Mouse (Mus musculus): ENCODE results near the gene Wdr48. TPM values are rescaled to one million over a fixed set of nuclear protein-coding genes. Genes with fewer than 3 reads are reported as not detected.
A peak's percentile ranks its signal among the peaks of the same experiment; 100 is the strongest.

Wdr48 gene
- polyA plus RNA-seq, 1 experiment from 2014 or later: 64.3 TPM

DNA sequence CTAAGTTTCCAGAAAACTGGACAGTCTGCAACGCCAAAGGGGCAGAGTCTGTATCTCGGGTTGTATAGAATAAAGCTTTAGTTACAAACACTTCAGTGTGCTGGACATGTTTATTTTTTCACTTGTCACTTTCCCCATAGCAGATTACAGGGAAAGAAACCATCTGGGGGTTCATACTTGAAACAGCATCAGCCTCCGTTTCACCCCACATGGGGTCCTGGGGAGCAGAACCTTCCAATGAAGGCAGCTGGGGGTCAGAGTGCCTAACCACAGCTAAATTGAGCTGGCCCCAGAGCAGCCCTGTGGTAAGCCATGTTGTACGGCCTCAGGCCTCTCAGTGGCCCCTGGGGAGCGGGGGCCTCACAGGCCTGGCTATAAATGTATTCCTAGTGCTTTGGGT lies 31.8 kb downstream of the Wdr48 start:
- H3K27ac ChIP-seq (replicated peaks): no peak overlapping the region

DNA sequence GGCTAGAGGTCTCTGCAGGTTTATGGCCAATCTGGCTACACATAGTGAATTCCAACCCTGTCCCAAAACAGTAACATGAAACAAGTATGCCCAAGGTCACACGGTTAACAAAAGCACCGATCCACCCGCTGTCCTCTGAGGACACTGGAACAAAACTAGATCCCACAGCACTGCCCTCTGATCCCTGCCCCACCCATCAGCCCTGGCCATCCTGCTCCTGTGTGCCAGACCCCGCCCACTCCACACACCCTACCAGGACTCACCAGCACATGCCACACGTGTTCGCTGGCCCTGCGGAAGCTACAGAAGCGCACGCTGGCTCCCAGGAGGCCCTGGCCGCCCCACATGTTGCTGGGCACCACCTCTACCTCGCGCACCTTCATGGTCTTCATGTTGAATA lies 37.7 kb downstream of the Wdr48 start:
- no peaks in the 10 kb centered on the region for H3K27me3 ChIP-seq
- no peak overlapping the region for H3K27ac ChIP-seq (replicated peaks)
- H3K4me2 ChIP-seq: no peak overlapping the region
- ATAC-seq (ENCODE audit: low FRiP score, low read depth): no peak
- no peak overlapping the region for H3K9ac ChIP-seq
- no peaks in the 10 kb centered on the region for H3K9me3 ChIP-seq
- 88% methylated on average over 12 of the region's 12 CpGs for WGBS
- peaks cover 24% of the 10 kb centered on the region for H3K36me3 ChIP-seq
- H3K4me1 ChIP-seq (replicated peaks): peaks cover 15% of the 10 kb centered on the region
- H3K4me3 ChIP-seq: no peak overlapping the region

More for the DNA sequence above, 31.8 kb downstream of the Wdr48 start:
- Histone ChIP-seq H3K4me2 (no peak overlapping the region), H3K9me3 (no peaks in the 10 kb centered on the region), H3K9ac (no peak overlapping the region), H3K4me3 (no peak overlapping the region), H3K4me1 (replicated peaks) (no peaks in the 10 kb centered on the region), H3K27me3 (no peaks in the 10 kb centered on the region), H3K36me3 (peaks cover 73% of the 10 kb centered on the region)
- WGBS: 85% methylated on average over 5 of the region's 5 CpGs
- ATAC-seq (ENCODE audit: low FRiP score, low read depth): no peak

DNA sequence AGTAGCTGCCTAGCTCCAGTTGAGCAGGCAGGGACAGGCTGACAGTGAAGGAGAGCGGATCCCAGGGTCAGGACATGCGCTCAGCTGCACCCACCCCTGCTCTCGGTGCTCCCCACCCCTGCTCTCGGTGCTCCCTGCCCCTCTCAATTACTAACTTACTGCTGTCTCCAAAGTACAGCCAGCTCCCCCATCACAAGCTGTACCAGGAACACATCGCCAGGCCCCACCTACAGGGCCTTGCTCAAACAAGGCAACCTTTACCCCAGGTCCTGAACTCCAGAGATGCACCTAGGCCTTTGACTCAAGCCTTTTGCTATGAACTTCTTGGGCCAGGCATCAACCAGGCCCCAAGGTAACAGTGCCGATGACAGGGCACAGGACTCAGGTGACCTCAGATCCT lies 39.0 kb downstream of the Wdr48 start:
- Histone ChIP-seq H3K4me2 (no peak overlapping the region), H3K9me3 (no peaks in the 10 kb centered on the region), H3K27me3 (no peaks in the 10 kb centered on the region), H3K9ac (no peak overlapping the region), H3K4me3 (no peak overlapping the region), H3K27ac (replicated peaks) (no peak overlapping the region), H3K36me3 (peaks cover 11% of the 10 kb centered on the region), H3K4me1 (replicated peaks) (peaks cover 21% of the 10 kb centered on the region)
- ATAC-seq (ENCODE audit: low FRiP score, low read depth): no peak
- 95% methylated on average over 6 of the region's 6 CpGs for WGBS

DNA sequence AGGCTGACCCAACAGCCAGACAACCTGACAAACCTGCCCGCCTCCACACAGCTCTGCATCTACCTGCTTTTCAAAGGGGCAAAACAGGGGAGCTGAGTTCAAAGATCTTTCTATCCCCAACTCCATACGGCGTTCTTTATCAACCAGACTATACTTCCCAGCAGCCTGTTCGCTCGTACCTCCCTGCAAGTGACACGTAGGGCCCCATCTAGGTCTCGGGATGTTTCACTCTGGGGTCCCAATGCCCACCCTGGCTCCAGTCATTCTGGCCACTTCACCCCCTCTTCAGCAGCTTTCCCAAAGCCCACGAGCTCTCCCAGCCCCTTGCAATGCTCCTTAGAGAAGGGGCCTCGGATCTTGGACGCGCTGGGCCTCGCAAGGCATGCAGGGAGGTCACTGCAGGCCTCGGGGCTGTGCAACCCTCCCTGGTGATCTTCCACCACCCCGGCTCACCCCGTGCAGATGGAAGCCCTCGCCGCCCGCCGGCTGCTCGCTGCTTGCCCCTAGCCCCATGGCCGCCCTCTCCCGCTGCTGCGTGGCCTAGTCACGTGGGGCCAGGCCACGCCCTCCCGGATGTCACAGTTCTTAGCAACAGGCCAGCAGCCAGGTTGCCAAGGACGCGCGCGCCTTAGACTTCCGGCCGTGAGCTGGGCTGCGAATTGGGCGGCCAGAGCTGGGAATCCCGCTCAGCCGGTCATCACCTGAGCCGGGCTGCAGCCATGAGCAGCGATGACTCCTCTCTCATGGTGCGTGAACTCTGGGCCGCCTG lies 42.5 kb downstream of the Wdr48 start, which contains the start of the genes Gorasp1 and Ttc21a:
TSS of gene Gorasp1 (minus strand) at position 561 of the 769 bp plus-strand sequence.
TSS of gene Ttc21a (plus strand) at position 602 of the 769 bp plus-strand sequence.
- H3K4me3 ChIP-seq: peak within 1 kb of the TSS; percentile 65
- WGBS: 3% methylated on average over 40 of the region's 40 CpGs
- no peaks in the 10 kb centered on the region; the same call in 1 of the 2 replicates for H3K36me3 ChIP-seq
- ATAC-seq (ENCODE audit: low FRiP score, low read depth): peak; percentile 95
- H3K9me3 ChIP-seq: no peaks in the 10 kb centered on the region
- peak within 1 kb of the TSS; percentile 89 for H3K4me2 ChIP-seq
- peak within 1 kb of the TSS; percentile 76 for H3K27ac ChIP-seq (replicated peaks)
- no peaks in the 10 kb centered on the region for H3K27me3 ChIP-seq
- peak within 1 kb of the TSS; percentile 73 for H3K9ac ChIP-seq
- peaks cover 21% of the 10 kb centered on the region for H3K4me1 ChIP-seq (replicated peaks)

DNA sequence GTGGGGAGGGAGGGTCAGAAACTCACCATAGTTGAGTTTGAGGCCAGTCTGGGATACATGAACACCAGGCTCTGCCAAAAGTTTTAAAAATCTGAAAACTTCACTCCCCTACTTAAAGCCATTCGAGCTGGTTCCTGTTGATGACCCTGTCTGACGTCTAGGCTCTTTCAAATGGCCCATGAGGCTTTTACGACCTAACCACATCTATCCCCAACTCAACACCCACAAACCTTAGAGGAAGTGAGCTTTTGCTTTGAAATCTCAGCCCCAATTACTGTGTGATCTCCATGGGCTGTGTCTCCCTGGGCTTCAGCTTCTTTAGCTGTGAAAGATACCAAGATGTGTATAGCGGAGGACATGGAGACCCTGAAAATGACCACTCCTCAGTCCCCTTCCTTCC lies 43.8 kb downstream of the Wdr48 start:
- H3K9me3 ChIP-seq: no peaks in the 10 kb centered on the region
- no peak overlapping the region for H3K9ac ChIP-seq
- WGBS: 84% methylated on average over 4 of the region's 4 CpGs
- H3K36me3 ChIP-seq: no peaks in the 10 kb centered on the region; the same call in 1 of the 2 replicates
- peaks cover 21% of the 10 kb centered on the region for H3K4me1 ChIP-seq (replicated peaks)
- H3K27ac ChIP-seq (replicated peaks): no peak overlapping the region
- H3K4me3 ChIP-seq: no peak overlapping the region
- H3K27me3 ChIP-seq: no peaks in the 10 kb centered on the region
- no peak for ATAC-seq (ENCODE audit: low FRiP score, low read depth)
- no peak overlapping the region for H3K4me2 ChIP-seq

DNA sequence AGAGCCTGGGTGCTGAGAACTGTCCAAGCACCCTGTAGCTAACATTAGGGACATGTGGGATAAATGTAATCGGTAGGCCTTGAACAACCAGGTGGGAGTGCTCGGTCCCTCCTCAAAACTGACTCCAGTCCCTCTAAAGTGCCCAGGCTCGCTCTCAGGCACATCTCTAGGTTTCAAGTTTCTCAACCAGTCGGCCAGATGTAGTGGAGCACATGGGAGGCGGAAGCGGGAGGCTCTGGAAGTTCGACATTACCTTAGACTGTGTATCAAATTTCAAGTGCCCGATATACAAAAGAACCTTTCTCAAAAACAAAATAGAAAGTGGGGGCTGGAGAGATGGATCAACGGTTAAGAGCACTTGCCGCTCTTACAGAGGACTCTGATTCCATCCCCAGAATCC lies 45.0 kb downstream of the Wdr48 start:
- WGBS: 87% methylated on average over 10 of the region's 10 CpGs
- H3K4me3 ChIP-seq: no peak overlapping the region
- H3K27ac ChIP-seq (replicated peaks): no peak overlapping the region
- no peaks in the 10 kb centered on the region for H3K27me3 ChIP-seq
- ATAC-seq (ENCODE audit: low FRiP score, low read depth): no peak
- H3K4me1 ChIP-seq (replicated peaks): peaks cover 21% of the 10 kb centered on the region
- H3K9me3 ChIP-seq: no peaks in the 10 kb centered on the region
- H3K9ac ChIP-seq: no peak overlapping the region
- H3K4me2 ChIP-seq: no peak overlapping the region
- H3K36me3 ChIP-seq: no peaks in the 10 kb centered on the region; the same call in 1 of the 2 replicates

DNA sequence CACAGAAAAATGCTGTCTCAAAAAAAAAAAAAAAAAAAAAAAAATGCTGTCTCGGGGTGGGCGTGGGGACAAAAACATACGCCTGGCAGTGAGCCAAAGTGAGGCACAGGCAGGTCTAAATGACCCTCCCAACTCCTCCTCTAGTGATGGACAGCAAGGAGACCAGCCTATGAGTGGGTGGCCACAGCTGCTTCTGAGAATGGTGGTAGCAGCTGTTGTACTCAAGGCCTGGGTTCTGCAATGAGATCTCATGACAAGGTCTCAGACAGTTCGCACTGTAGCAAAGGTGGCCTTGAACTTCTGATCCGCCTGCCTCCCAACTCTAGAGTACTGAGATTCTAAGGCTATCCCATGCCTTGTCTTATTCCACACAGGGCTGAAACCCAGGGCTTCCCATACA lies 46.7 kb downstream of the Wdr48 start:
- H3K4me1 ChIP-seq (replicated peaks): peaks cover 13% of the 10 kb centered on the region
- no peak overlapping the region for H3K4me2 ChIP-seq
- H3K9me3 ChIP-seq: no peaks in the 10 kb centered on the region
- no peak overlapping the region for H3K4me3 ChIP-seq
- H3K27ac ChIP-seq (replicated peaks): no peak overlapping the region
- H3K9ac ChIP-seq: no peak overlapping the region
- no peaks in the 10 kb centered on the region for H3K36me3 ChIP-seq
- 73% methylated on average over 5 of the region's 5 CpGs for WGBS
- ATAC-seq (ENCODE audit: low FRiP score, low read depth): no peak
- H3K27me3 ChIP-seq: no peaks in the 10 kb centered on the region

DNA sequence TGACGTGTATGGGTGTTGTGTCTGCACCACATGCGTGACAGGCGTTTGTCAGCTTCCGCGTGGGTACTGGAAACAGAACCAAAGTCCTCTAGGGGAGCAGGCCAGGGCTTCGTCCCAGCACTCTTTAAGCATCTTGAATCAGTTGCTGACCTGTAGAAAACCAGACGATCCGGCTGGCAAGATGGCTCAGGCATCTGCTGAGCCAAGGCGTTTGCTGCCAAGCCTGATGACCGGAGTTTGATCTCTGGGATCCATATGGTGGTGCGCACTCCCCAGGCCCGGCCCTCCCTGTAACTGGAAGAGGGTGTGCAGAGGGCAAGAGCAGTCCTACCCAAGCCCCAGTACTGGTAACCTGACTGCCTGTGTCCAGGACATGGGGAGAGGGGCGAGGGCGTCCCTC lies 47.2 kb downstream of the Wdr48 start:
- Histone ChIP-seq H3K36me3 (no peaks in the 10 kb centered on the region), H3K9me3 (no peaks in the 10 kb centered on the region), H3K27ac (replicated peaks) (no peak overlapping the region), H3K4me3 (no peak overlapping the region), H3K4me1 (replicated peaks) (peaks cover 9% of the 10 kb centered on the region), H3K9ac (no peak overlapping the region), H3K27me3 (no peaks in the 10 kb centered on the region), H3K4me2 (no peak overlapping the region)
- WGBS: 85% methylated on average over 14 of the region's 14 CpGs
- no peak for ATAC-seq (ENCODE audit: low FRiP score, low read depth)

DNA sequence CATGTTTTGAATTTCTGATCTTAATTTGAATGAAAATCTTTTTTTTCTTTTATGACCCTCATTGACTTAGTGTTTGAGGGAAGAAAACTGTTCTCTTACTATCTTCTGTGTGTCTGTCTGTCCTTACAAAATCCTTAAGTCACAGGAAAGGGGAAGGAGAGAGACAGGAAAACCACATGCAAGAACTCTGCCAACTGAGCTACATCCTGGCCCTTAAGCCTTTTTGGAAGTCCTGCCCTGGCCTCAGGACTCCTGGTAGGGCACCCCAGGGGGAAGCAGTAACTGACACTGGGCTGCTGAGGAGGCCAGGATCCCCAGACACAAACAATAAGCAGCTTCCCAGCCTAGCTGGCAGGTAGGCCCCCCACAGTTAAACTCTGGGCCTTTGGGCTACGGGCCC lies 48.6 kb downstream of the Wdr48 start:
- no peaks in the 10 kb centered on the region for H3K9me3 ChIP-seq
- H3K27ac ChIP-seq (replicated peaks): no peak overlapping the region
- H3K27me3 ChIP-seq: no peaks in the 10 kb centered on the region
- WGBS: 44% methylated on average over 1 of the region's 1 CpGs
- no peak for ATAC-seq (ENCODE audit: low FRiP score, low read depth)
- H3K36me3 ChIP-seq: no peaks in the 10 kb centered on the region
- H3K4me2 ChIP-seq: no peak overlapping the region
- no peaks in the 10 kb centered on the region for H3K4me1 ChIP-seq (replicated peaks)
- H3K9ac ChIP-seq: no peak overlapping the region
- H3K4me3 ChIP-seq: no peak overlapping the region

DNA sequence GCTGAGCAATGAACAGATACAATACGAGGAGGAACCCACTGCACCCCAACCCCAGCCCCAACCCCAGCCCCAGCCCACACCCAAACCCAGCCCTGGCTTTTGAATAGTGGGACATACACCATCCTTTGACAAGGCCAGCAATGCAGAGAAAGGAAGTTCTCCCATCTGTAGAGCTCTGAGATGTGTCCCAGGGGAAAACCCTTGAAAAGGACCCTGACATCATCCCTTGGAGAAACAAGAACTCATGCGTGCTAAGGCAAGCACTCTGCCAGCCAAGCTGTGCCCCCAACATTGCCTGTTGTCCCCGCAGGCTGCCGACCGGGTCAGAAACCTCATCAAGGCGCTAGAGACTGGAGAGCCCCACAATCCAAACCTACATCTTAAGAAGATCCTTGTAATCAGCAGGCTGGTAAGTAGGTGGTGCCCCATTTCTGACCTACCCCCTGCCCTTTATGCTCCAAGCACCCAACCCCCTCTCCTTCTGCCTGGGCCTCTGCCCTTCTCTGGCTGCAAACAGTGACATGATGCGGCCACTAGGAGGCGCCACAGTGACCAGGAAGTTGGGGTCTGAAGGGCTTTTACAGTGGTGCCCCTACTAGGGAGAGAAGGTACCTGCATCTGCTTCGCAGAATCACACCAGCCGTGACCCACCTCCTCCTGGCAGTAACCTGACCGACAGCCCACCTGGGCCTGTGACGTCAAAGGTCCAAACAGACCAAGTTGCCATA lies 50.7 kb downstream of the Wdr48 start:
- no peaks in the 10 kb centered on the region for H3K27me3 ChIP-seq
- no peak for ATAC-seq (ENCODE audit: low FRiP score, low read depth)
- H3K4me1 ChIP-seq (replicated peaks): no peaks in the 10 kb centered on the region; the same call in 1 of the 2 replicates
- WGBS: 75% methylated on average over 12 of the region's 12 CpGs
- H3K9me3 ChIP-seq: no peaks in the 10 kb centered on the region
- H3K4me2 ChIP-seq: no peak overlapping the region
- no peak overlapping the region for H3K9ac ChIP-seq
- no peak overlapping the region for H3K27ac ChIP-seq (replicated peaks)
- no peak overlapping the region for H3K4me3 ChIP-seq
- no peaks in the 10 kb centered on the region for H3K36me3 ChIP-seq

DNA sequence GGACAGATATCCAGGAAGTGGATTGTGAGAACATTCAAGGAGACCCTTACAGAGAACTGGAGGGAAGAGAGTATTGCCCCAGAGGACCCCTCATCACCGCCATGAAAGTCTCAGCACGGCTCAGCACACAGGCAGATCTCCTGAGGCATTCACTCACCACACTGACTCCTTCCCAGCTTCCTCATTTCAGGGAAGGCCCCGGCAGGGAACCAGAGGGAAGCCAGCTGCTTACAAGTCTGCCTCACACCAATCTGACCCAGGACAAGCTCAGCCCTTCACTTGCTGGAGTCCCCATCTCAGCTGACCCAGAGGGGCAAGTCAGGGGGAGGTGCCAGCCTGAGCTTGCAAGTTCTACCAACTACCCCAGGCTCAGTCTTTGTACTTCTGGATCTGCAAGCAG lies 54.1 kb downstream of the Wdr48 start:
- H3K36me3 ChIP-seq: no peaks in the 10 kb centered on the region
- H3K27me3 ChIP-seq: no peaks in the 10 kb centered on the region
- no peaks in the 10 kb centered on the region; the same call in 1 of the 2 replicates for H3K4me1 ChIP-seq (replicated peaks)
- H3K4me2 ChIP-seq: no peak overlapping the region
- H3K9ac ChIP-seq: no peak overlapping the region
- 52% methylated on average over 3 of the region's 3 CpGs for WGBS
- ATAC-seq (ENCODE audit: low FRiP score, low read depth): no peak
- no peak overlapping the region for H3K27ac ChIP-seq (replicated peaks)
- H3K4me3 ChIP-seq: no peak overlapping the region
- H3K9me3 ChIP-seq: no peaks in the 10 kb centered on the region

DNA sequence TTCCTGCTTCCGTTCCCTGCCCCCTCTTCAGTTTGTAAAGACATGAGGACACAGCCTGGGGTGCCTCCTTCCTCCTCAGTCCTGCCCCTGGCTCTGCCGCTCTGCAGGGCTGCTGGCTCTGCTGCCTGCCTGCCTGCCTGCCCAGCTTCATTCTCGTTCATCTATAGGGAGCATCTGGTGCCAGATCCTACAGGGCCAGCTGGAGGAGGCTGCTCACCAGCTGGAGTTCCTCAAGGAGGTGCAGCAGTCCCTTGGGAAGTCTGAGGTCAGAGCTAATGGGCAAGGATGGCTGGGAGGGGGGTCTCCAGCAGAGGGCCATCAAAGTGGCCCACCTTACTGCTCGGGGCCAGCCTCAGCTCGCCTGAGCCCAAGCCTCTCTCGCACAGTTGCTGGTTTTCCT lies 55.8 kb downstream of the Wdr48 start:
- Histone ChIP-seq H3K4me3 (no peak overlapping the region), H3K9ac (no peak overlapping the region), H3K9me3 (no peaks in the 10 kb centered on the region), H3K36me3 (no peaks in the 10 kb centered on the region), H3K27ac (replicated peaks) (no peak overlapping the region), H3K27me3 (no peaks in the 10 kb centered on the region), H3K4me1 (replicated peaks) (no peaks in the 10 kb centered on the region; the same call in 1 of the 2 replicates), H3K4me2 (no peak overlapping the region)
- no peak for ATAC-seq (ENCODE audit: low FRiP score, low read depth)
- 45% methylated on average over 6 of the region's 6 CpGs for WGBS

All from hindbrain, embryonic 15.5 days (tissue).